Mouse (Mus musculus) lung, adult 18-20 months (tissue): ENCODE data around the gene Ccdc61.

Source experiments
- DNase-seq, 2 experiments: peaks; one replicate each; pipeline ENCODE4 v3.0.0; 2022; ENCODE audit warnings: mixed read lengths in 2 of 2

Ccdc61 gene

GRCm38 (mm10) chr7:18844811-18845210 is 65.4 kb downstream of the Ccdc61 start:
- DNase-seq, result peak in 1 of 2 experiments; percentile 18

- DNase-seq, result no peak
These were observed 69.0 kb downstream of the Ccdc61 start for GRCm38 (mm10) chr7:18841174-18841567.
